Mouse (Mus musculus) myocyte (in vitro differentiated cells): ENCODE data around the gene 1600002K03Rik.

ENCODE experiments used
- CEBPB ChIP-seq: IDR thresholded peaks from 2 replicates; pipeline ENCODE4 v1.6.1; 2011; ENCODE audit warnings: mild to moderate bottlenecking, moderate library complexity; ENCODE audit not compliant: poor library complexity, insufficient read depth, severe bottlenecking
- E2F4 ChIP-seq: IDR thresholded peaks from one replicate; pipeline ENCODE4 v1.6.1; 2011; ENCODE audit warnings: mild to moderate bottlenecking, control low read depth, moderate library complexity; ENCODE audit not compliant: insufficient read depth
- MAX ChIP-seq: IDR thresholded peaks from one replicate; pipeline ENCODE4 v1.6.1; 2011; ENCODE audit warnings: low read depth, mild to moderate bottlenecking, control low read depth
- MYOD1 ChIP-seq, 3 experiments: IDR thresholded peaks; one replicate each; pipeline ENCODE4 v1.6.1; 2011; ENCODE audit warnings: control low read depth in 2 of 3, low read depth in 2 of 3, mild to moderate bottlenecking in 2 of 3, moderate library complexity in 1 of 3; ENCODE audit not compliant: insufficient read length in 2 of 3, control insufficient read depth in 1 of 3
- MYOG ChIP-seq, 3 experiments: IDR thresholded peaks; one replicate each; pipeline ENCODE4 v1.6.1; 2011; ENCODE audit warnings: control low read depth in 2 of 3, low read depth in 2 of 3, mild to moderate bottlenecking in 2 of 3; ENCODE audit not compliant: insufficient read length in 2 of 3, control insufficient read depth in 1 of 3, insufficient read depth in 1 of 3
- POLR2A ChIP-seq: IDR thresholded peaks from one replicate; pipeline ENCODE4 v1.6.1; 2011; ENCODE audit warnings: low read depth, mild to moderate bottlenecking, control low read depth, moderate library complexity; ENCODE audit not compliant: insufficient read length
- POLR2AphosphoS2 ChIP-seq: IDR thresholded peaks from one replicate; pipeline ENCODE4 v1.6.1; 2011; ENCODE audit warnings: low read depth, control low read depth; ENCODE audit not compliant: insufficient read length
- REST ChIP-seq: IDR thresholded peaks from one replicate; pipeline ENCODE4 v1.6.1; 2011; ENCODE audit warnings: mild to moderate bottlenecking, control low read depth, moderate library complexity; ENCODE audit not compliant: insufficient read depth, insufficient read length
- SRF ChIP-seq: IDR thresholded peaks from one replicate; pipeline ENCODE4 v1.6.1; 2011; ENCODE audit warnings: low read depth; ENCODE audit not compliant: control insufficient read depth, insufficient read length
- TCF12 ChIP-seq: IDR thresholded peaks from one replicate; pipeline ENCODE4 v1.6.1; 2011; ENCODE audit warnings: mild to moderate bottlenecking, control low read depth; ENCODE audit not compliant: poor library complexity, insufficient read depth, severe bottlenecking
- TCF3 ChIP-seq: IDR thresholded peaks from one replicate; pipeline ENCODE4 v1.6.1; 2011; ENCODE audit warnings: low read depth, control low read depth; ENCODE audit not compliant: insufficient read length
- USF1 ChIP-seq: IDR thresholded peaks from one replicate; pipeline ENCODE4 v1.6.1; 2011; ENCODE audit warnings: low read depth, mild to moderate bottlenecking, control low read depth, moderate library complexity

- TF ChIP-seq SRF (no peak), POLR2A (no peak), USF1 (no peak), POLR2AphosphoS2 (no peak), TCF12 (no peak), TCF3 (no peak), MAX (no peak), MYOG (IDR thresholded peaks at IDR 0.05; ENCODE audit: control insufficient read depth in 1 of 3, insufficient read depth in 1 of 3, insufficient read length in 2 of 3, low read depth in 2 of 3) (no peak), REST (peak; percentile 64), MYOD1 (IDR thresholded peaks at IDR 0.05; ENCODE audit: control insufficient read depth in 1 of 3, insufficient read length in 2 of 3, low read depth in 2 of 3) (no peak), E2F4 (no peak), CEBPB (no peak)
Measured at GRCm38 (mm10) chr10:80190491-80191051, 17.8 kb downstream of the 1600002K03Rik start.
